Mouse (Mus musculus) embryonic facial prominence, embryonic 13.5 days (tissue): ENCODE measurements around the gene Nfe2l1. TPM values are rescaled to one million over a fixed set of nuclear protein-coding genes. Genes with fewer than 3 reads are reported as not detected.
"Not testable (repeated sequence)": the region's sequence is repeated elsewhere in the genome, so short reads cannot be mapped to it uniquely, and the experiment has no call there.

Experiments
- ATAC-seq: fragments of 200-750 bp; cut with Nextera tagmentation; 2 replicates; pipeline ENCODE4 v1.8.0; 2017; ENCODE audit warnings: low read depth; ENCODE audit not compliant: insufficient number of reproducible peaks, insufficient read depth, low FRiP score, low TSS enrichment
- H3K27ac ChIP-seq: fragments of 300-500 bp; sonication (generic); 2 replicates; pipeline ENCODE4 v1.5.1; 2015; ENCODE audit warnings: moderate library complexity, mild to moderate bottlenecking, inconsistent platforms
- H3K27me3 ChIP-seq: fragments of 300-500 bp; sonication (generic); 2 replicates; pipeline ENCODE4 v1.6.1; 2015; ENCODE audit warnings: mild to moderate bottlenecking, inconsistent platforms
- H3K36me3 ChIP-seq: fragments of 300-500 bp; sonication (generic); 2 replicates; pipeline ENCODE4 v1.6.1; 2015; ENCODE audit warnings: mild to moderate bottlenecking, inconsistent platforms
- H3K4me1 ChIP-seq: fragments of 300-500 bp; sonication (generic); 2 replicates; pipeline ENCODE4 v1.6.1; 2015; ENCODE audit warnings: inconsistent platforms
- H3K4me2 ChIP-seq: fragments of 300-500 bp; sonication (generic); 2 replicates; pipeline ENCODE4 v1.6.1; 2015; ENCODE audit warnings: moderate library complexity, mild to moderate bottlenecking, inconsistent platforms
- H3K4me3 ChIP-seq: fragments of 300-500 bp; sonication (generic); 2 replicates; pipeline ENCODE4 v1.5.1; 2015; ENCODE audit warnings: mild to moderate bottlenecking, inconsistent platforms
- H3K9ac ChIP-seq: fragments of 300-500 bp; sonication (generic); 2 replicates; pipeline ENCODE4 v1.6.1; 2015; ENCODE audit warnings: mild to moderate bottlenecking, inconsistent platforms
- H3K9me3 ChIP-seq: fragments of 300-500 bp; sonication (generic); 2 replicates; pipeline ENCODE4 v1.6.1; 2016; ENCODE audit warnings: inconsistent platforms
- WGBS: fragments of 180-500 bp; shearing (Covaris S2); methylation state at CpG from one replicate; pipeline ENCODE4 v1.1.7; 2015; ENCODE audit warnings: mixed read lengths; 5-methylcytosine and 5-hydroxymethylcytosine counted together
- polyA plus RNA-seq: library from polyadenylated mRNA; unstranded; fragments of >200 nt; fragmentation: Nextera tagmentation; extraction: Ambion mirVana; gene quantifications from 2 replicates; pipeline ENCODE4 v1.2.1, GENCODE M21; 2015

Nfe2l1 gene
- polyA plus RNA-seq, 1 experiment from 2014 or later, result 61.7 TPM

GRCm38 (mm10) chr11:96816979-96817378 is 12.8 kb downstream of the Nfe2l1 start:
- H3K4me3 ChIP-seq, result no peak overlapping the region
- H3K27me3 ChIP-seq, result no peaks in the 10 kb centered on the region
- 90% methylated on average over 5 of the region's 5 CpGs for WGBS
- H3K9me3 ChIP-seq, result no peaks in the 10 kb centered on the region
- no peaks in the 10 kb centered on the region for H3K4me1 ChIP-seq
- H3K9ac ChIP-seq, result no peak overlapping the region
- no peak overlapping the region for H3K27ac ChIP-seq
- H3K36me3 ChIP-seq, result peaks cover 91% of the 10 kb centered on the region
- no peak for ATAC-seq
- H3K4me2 ChIP-seq, result no peak overlapping the region

GRCm38 (mm10) chr11:96816494-96816893 is 13.3 kb downstream of the Nfe2l1 start:
- 90% methylated on average over 1 of the region's 1 CpGs for WGBS
- no peaks in the 10 kb centered on the region for H3K9me3 ChIP-seq
- H3K4me1 ChIP-seq, result no peaks in the 10 kb centered on the region
- no peak for ATAC-seq
- H3K27ac ChIP-seq, result no peak overlapping the region
- H3K36me3 ChIP-seq, result peaks cover 91% of the 10 kb centered on the region
- no peak overlapping the region for H3K4me2 ChIP-seq
- no peaks in the 10 kb centered on the region for H3K27me3 ChIP-seq
- H3K4me3 ChIP-seq, result no peak overlapping the region
- no peak overlapping the region for H3K9ac ChIP-seq

- Histone ChIP-seq H3K9ac (no peak overlapping the region), H3K4me1 (no peaks in the 10 kb centered on the region), H3K4me2 (no peak overlapping the region), H3K27ac (no peak overlapping the region), H3K4me3 (no peak overlapping the region), H3K9me3 (no peaks in the 10 kb centered on the region), H3K27me3 (no peaks in the 10 kb centered on the region), H3K36me3 (peaks cover 91% of the 10 kb centered on the region)
- ATAC-seq, result no peak
- WGBS, result 98% methylated on average over 2 of the region's 2 CpGs
Observed at GRCm38 (mm10) chr11:96815895-96816294, 13.9 kb downstream of the Nfe2l1 start.

GRCm38 (mm10) chr11:96814443-96814842 is 15.3 kb downstream of the Nfe2l1 start:
- ATAC-seq, result no peak
- H3K4me3 ChIP-seq, result no peak overlapping the region
- no peaks in the 10 kb centered on the region for H3K9me3 ChIP-seq
- H3K27me3 ChIP-seq, result no peaks in the 10 kb centered on the region
- peaks cover 91% of the 10 kb centered on the region for H3K36me3 ChIP-seq
- no peak overlapping the region for H3K27ac ChIP-seq
- WGBS, result 89% methylated on average over 2 of the region's 2 CpGs
- no peak overlapping the region for H3K4me2 ChIP-seq
- H3K4me1 ChIP-seq, result no peaks in the 10 kb centered on the region
- H3K9ac ChIP-seq, result no peak overlapping the region

- Histone ChIP-seq H3K27me3 (no peaks in the 10 kb centered on the region), H3K4me2 (no peak overlapping the region), H3K9ac (no peak overlapping the region), H3K4me1 (no peaks in the 10 kb centered on the region), H3K4me3 (no peak overlapping the region), H3K9me3 (no peaks in the 10 kb centered on the region), H3K27ac (no peak overlapping the region), H3K36me3 (peaks cover 91% of the 10 kb centered on the region)
- 90% methylated on average over 5 of the region's 5 CpGs for WGBS
- ATAC-seq, result no peak
Observed at GRCm38 (mm10) chr11:96813920-96814319, 15.8 kb downstream of the Nfe2l1 start.

GRCm38 (mm10) chr11:96813455-96813854 is 16.3 kb downstream of the Nfe2l1 start:
- WGBS, result 73% methylated on average over 4 of the region's 4 CpGs
- Histone ChIP-seq H3K36me3 (peaks cover 91% of the 10 kb centered on the region), H3K4me3 (no peak overlapping the region), H3K27me3 (no peaks in the 10 kb centered on the region), H3K27ac (no peak overlapping the region), H3K9ac (no peak overlapping the region), H3K4me2 (no peak overlapping the region), H3K9me3 (no peaks in the 10 kb centered on the region), H3K4me1 (no peaks in the 10 kb centered on the region)
- ATAC-seq, result no peak

- WGBS, result 95% methylated on average over 1 of the region's 1 CpGs
Observed at GRCm38 (mm10) chr11:96811188-96811587, 18.6 kb downstream of the Nfe2l1 start.

GRCm38 (mm10) chr11:96809562-96810235 is 20.1 kb downstream of the Nfe2l1 start:
- no peaks in the 10 kb centered on the region for H3K27me3 ChIP-seq
- H3K4me2 ChIP-seq, result no peak overlapping the region
- no peaks in the 10 kb centered on the region for H3K4me1 ChIP-seq
- no peaks in the 10 kb centered on the region for H3K9me3 ChIP-seq
- no peak overlapping the region for H3K4me3 ChIP-seq
- ATAC-seq, result no peak
- H3K36me3 ChIP-seq, result peaks cover 90% of the 10 kb centered on the region
- 86% methylated on average over 6 of the region's 6 CpGs for WGBS
- no peak overlapping the region for H3K9ac ChIP-seq
- no peak overlapping the region for H3K27ac ChIP-seq

More at GRCm38 (mm10) chr11:96811188-96811587, 18.6 kb downstream of the Nfe2l1 start:
- not testable (repeated sequence) for H3K4me1 ChIP-seq, H3K4me3 ChIP-seq, ATAC-seq, H3K4me2 ChIP-seq, H3K9me3 ChIP-seq, H3K27ac ChIP-seq, H3K9ac ChIP-seq, H3K27me3 ChIP-seq
- H3K36me3 ChIP-seq, result peaks cover 87% of the 10 kb centered on the region

- ATAC-seq, result no peak
- 64% methylated on average over 1 of the region's 1 CpGs for WGBS
- H3K36me3 ChIP-seq, result peaks cover 95% of the 10 kb centered on the region
Observed at GRCm38 (mm10) chr11:96808066-96808465, 21.7 kb downstream of the Nfe2l1 start.

GRCm38 (mm10) chr11:96805606-96806005 is 24.2 kb downstream of the Nfe2l1 start:
- Histone ChIP-seq H3K4me2 (no peak overlapping the region), H3K27ac (no peak overlapping the region), H3K36me3 (peaks cover 93% of the 10 kb centered on the region), H3K4me1 (no peaks in the 10 kb centered on the region), H3K9me3 (no peaks in the 10 kb centered on the region), H3K9ac (no peak overlapping the region), H3K27me3 (no peaks in the 10 kb centered on the region), H3K4me3 (no peak overlapping the region)
- 88% methylated on average over 5 of the region's 5 CpGs for WGBS
- ATAC-seq, result no peak

More at GRCm38 (mm10) chr11:96808066-96808465, 21.7 kb downstream of the Nfe2l1 start:
- Histone ChIP-seq H3K9ac (no peak overlapping the region), H3K4me3 (no peak overlapping the region), H3K4me2 (no peak overlapping the region), H3K4me1 (no peaks in the 10 kb centered on the region), H3K27me3 (no peaks in the 10 kb centered on the region), H3K9me3 (no peaks in the 10 kb centered on the region), H3K27ac (no peak overlapping the region)

- H3K9me3 ChIP-seq, result no peaks in the 10 kb centered on the region
- ATAC-seq, result no peak
- H3K9ac ChIP-seq, result no peak overlapping the region
- H3K4me3 ChIP-seq, result no peak overlapping the region
- H3K36me3 ChIP-seq, result peaks cover 59% of the 10 kb centered on the region
- no peak overlapping the region for H3K4me2 ChIP-seq
- no peak overlapping the region for H3K27ac ChIP-seq
- H3K27me3 ChIP-seq, result no peaks in the 10 kb centered on the region
- WGBS, result 89% methylated on average over 2 of the region's 2 CpGs
- no peaks in the 10 kb centered on the region for H3K4me1 ChIP-seq
Observed at GRCm38 (mm10) chr11:96799511-96799910, 30.3 kb downstream of the Nfe2l1 start.

GRCm38 (mm10) chr11:96796586-96796985 is 33.2 kb downstream of the Nfe2l1 start:
- H3K4me1 ChIP-seq, result peaks cover 17% of the 10 kb centered on the region
- no peak overlapping the region for H3K4me2 ChIP-seq
- no peak overlapping the region for H3K9ac ChIP-seq
- peaks cover 32% of the 10 kb centered on the region for H3K36me3 ChIP-seq
- H3K27me3 ChIP-seq, result no peaks in the 10 kb centered on the region
- H3K27ac ChIP-seq, result no peak overlapping the region
- no peak overlapping the region for H3K4me3 ChIP-seq
- no peak for ATAC-seq
- no peaks in the 10 kb centered on the region for H3K9me3 ChIP-seq
- WGBS, result 73% methylated on average over 1 of the region's 1 CpGs
